Mouse (Mus musculus) liver, postnatal 0 days (tissue): Measurements from ENCODE around the gene Syt6.

Experiments
- CTCF ChIP-seq: sonication (generic); IDR thresholded peaks from 2 replicates; pipeline ENCODE4 v1.5.1; 2016; ENCODE audit warnings: antibody characterized with exemption, low read depth
- EP300 ChIP-seq: IDR thresholded peaks from 2 replicates; pipeline ENCODE4 v1.6.1; 2016; ENCODE audit warnings: antibody characterized with exemption, low read depth, mild to moderate bottlenecking

DNA sequence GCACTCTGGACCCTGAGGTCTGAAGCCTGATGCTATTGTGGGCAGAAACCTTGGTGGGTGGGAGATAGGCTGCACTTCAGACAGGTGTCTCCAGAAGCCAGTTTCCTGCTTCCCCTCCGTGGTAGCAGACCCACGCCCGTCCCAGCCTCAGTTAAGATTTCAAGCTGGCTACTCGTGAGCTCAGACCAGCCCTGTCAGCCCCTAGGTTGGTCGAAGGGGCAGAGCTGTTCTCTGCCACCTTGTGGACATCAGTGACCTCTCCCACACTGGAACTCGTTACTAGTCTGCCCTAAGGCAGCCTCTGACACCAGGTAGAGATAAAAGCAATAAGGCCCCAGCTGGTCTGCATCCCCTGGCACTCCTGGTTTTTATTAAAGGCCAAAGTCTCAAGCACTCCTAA is 42.0 kb downstream of the Syt6 start:
- TF ChIP-seq CTCF (no peak), EP300 (no peak)
